Mouse (Mus musculus): ENCODE measurements at regions not wholly inside any gene's neighbourhood (a gene's known extent, or its start where the extent isn't known, plus 50 kb on each side); places are given as distances from the start of the nearest gene placed in this dataset.

GRCm38 (mm10) chr6:78544238-78544637, 75.6 kb upstream of the Reg3g start:
- TF ChIP-seq CTCF (conservative IDR thresholded peaks at IDR 0.05; ENCODE audit: insufficient read depth, insufficient read length, low read depth, low read length) (peak; percentile 50), POLR2A (IDR thresholded peaks at IDR 0.05; ENCODE audit: low read depth, low read length) (no peak)
